Mouse (Mus musculus): Measurements from ENCODE around the gene Ubqln3. TPM values are rescaled to one million over a fixed set of nuclear protein-coding genes. Genes with fewer than 3 reads are reported as not detected.

Ubqln3 gene
- polyA plus RNA-seq, 1 experiment from 2014 or later = not detected

DNA sequence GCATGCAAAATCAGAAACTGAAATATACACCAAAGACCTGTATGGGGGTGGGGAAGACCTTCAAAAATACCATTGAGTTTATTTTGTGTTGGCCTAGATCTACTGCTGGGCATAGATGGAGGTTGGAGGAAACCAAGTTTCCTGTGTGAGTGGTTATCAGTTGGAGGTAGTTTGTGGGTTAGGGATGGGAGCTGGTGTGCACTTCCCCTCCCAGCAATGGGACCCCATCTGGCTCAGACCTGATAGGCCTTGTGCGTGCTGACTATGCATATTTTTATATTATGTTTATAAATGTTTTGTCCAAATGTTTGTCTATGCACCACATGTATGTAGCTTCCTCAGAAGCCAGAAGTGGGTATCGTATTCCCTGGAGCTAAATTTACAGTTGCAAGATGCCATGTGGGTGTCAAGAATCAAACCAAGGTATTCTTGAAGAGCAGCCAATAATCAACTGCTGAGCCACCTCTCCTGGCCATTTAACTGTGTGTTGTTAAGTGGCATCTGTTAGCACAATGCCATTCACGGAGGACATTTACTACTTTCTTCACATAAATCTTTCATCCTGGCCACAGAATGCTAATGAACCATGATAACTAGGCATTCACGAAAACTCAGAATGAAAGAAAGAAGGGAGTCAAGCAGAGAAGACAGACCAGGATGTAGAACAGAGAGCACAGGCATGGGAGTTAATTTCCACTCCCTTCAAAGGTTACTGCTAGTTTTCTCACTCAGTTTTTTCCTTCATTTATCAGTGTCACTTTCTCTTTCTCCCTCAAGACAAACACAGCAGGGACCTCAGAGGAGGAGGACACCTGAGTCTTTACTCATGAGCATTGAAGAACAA is 38.9 kb downstream of the Ubqln3 start:
- 78% methylated on average over 4 of the region's 4 CpGs for WGBS
- H3K4me2 ChIP-seq (replicated peaks) = no peak overlapping the region
- H3K9me3 ChIP-seq = no peaks in the 10 kb centered on the region
- no peak for ATAC-seq (ENCODE audit: low FRiP score, low read depth)
- H3K9ac ChIP-seq (replicated peaks) = no peak overlapping the region
- no peaks in the 10 kb centered on the region for H3K4me1 ChIP-seq
- no peak overlapping the region for H3K27ac ChIP-seq (replicated peaks)
- H3K36me3 ChIP-seq = no peaks in the 10 kb centered on the region
- no peak overlapping the region for H3K4me3 ChIP-seq
- no peaks in the 10 kb centered on the region for H3K27me3 ChIP-seq

Other genes starting within 250 kb of the Ubqln3 start
- not detected in 2 replicates for gene Olfr64, start 248.8 kb downstream of the Ubqln3 start, polyA plus RNA-seq (2016; fragmentation: Nextera tagmentation; extraction: Ambion mirVana)
- not detected in 2 replicates for gene Olfr65, start 239.8 kb downstream of the Ubqln3 start, polyA plus RNA-seq (2016; fragmentation: Nextera tagmentation; extraction: Ambion mirVana)
- not detected in 2 replicates for gene Olfr631, start 214.5 kb downstream of the Ubqln3 start, polyA plus RNA-seq (2016; fragmentation: Nextera tagmentation; extraction: Ambion mirVana)
- gene Olfr632, start 208.9 kb downstream of the Ubqln3 start, polyA plus RNA-seq (2016; fragmentation: Nextera tagmentation; extraction: Ambion mirVana) = not detected in 2 replicates
- gene Olfr633, start 198.8 kb downstream of the Ubqln3 start, polyA plus RNA-seq (2016; fragmentation: Nextera tagmentation; extraction: Ambion mirVana) = not detected in 2 replicates
- not detected in 2 replicates for gene Olfr635, start 172.1 kb downstream of the Ubqln3 start, polyA plus RNA-seq (2016; fragmentation: Nextera tagmentation; extraction: Ambion mirVana)
- gene Olfr638, start 144.5 kb downstream of the Ubqln3 start, polyA plus RNA-seq (2016; fragmentation: Nextera tagmentation; extraction: Ambion mirVana) = not detected in 2 replicates
- gene Olfr639, start 126.0 kb downstream of the Ubqln3 start, polyA plus RNA-seq (2016; fragmentation: Nextera tagmentation; extraction: Ambion mirVana) = 0.04 TPM in 1 of 2 replicates, not detected in the other
- gene Olfr640, start 117.7 kb downstream of the Ubqln3 start, polyA plus RNA-seq (2016; fragmentation: Nextera tagmentation; extraction: Ambion mirVana) = not detected in 2 replicates
- not detected in 2 replicates for gene Olfr641, start 107.8 kb downstream of the Ubqln3 start, polyA plus RNA-seq (2016; fragmentation: Nextera tagmentation; extraction: Ambion mirVana)
- not detected in 2 replicates for gene Olfr642, start 90.6 kb downstream of the Ubqln3 start, polyA plus RNA-seq (2016; fragmentation: Nextera tagmentation; extraction: Ambion mirVana)
- not detected in 2 replicates for gene 4930516K23Rik, start 81.8 kb downstream of the Ubqln3 start, polyA plus RNA-seq (2016; fragmentation: Nextera tagmentation; extraction: Ambion mirVana)
- not detected in 2 replicates for gene Olfr644, start 71.4 kb downstream of the Ubqln3 start, polyA plus RNA-seq (2016; fragmentation: Nextera tagmentation; extraction: Ambion mirVana)
- gene Olfr645, start 57.8 kb downstream of the Ubqln3 start, polyA plus RNA-seq (2016; fragmentation: Nextera tagmentation; extraction: Ambion mirVana) = not detected in 2 replicates
- not detected in 2 replicates for gene Olfr646, start 38.4 kb downstream of the Ubqln3 start, polyA plus RNA-seq (2016; fragmentation: Nextera tagmentation; extraction: Ambion mirVana)
- not detected in 2 replicates for gene Ubqln5, start 13.5 kb downstream of the Ubqln3 start, polyA plus RNA-seq (2016; fragmentation: Nextera tagmentation; extraction: Ambion mirVana)
- gene Olfr643, start 5.9 kb downstream of the Ubqln3 start, polyA plus RNA-seq (2016; fragmentation: Nextera tagmentation; extraction: Ambion mirVana) = not detected in 2 replicates
- not detected in 2 replicates for gene Ubqlnl, start 7.3 kb upstream of the Ubqln3 start, polyA plus RNA-seq (2016; fragmentation: Nextera tagmentation; extraction: Ambion mirVana)
- gene Olfm5, start 21.6 kb upstream of the Ubqln3 start, polyA plus RNA-seq (2016; fragmentation: Nextera tagmentation; extraction: Ambion mirVana) = not detected in 2 replicates
- gene Olfr648, start 40.1 kb upstream of the Ubqln3 start, polyA plus RNA-seq (2016; fragmentation: Nextera tagmentation; extraction: Ambion mirVana) = 0.45 and 0.47 TPM in 2 replicates
- not detected in 2 replicates for gene Olfr649, start 52.7 kb upstream of the Ubqln3 start, polyA plus RNA-seq (2016; fragmentation: Nextera tagmentation; extraction: Ambion mirVana)
- 0.72 and 1.3 TPM in 2 replicates for gene Trim6, start 75.5 kb upstream of the Ubqln3 start, polyA plus RNA-seq (2016; fragmentation: Nextera tagmentation; extraction: Ambion mirVana)
- 0.83 and 1.2 TPM in 2 replicates for gene Trim34a, start 101.2 kb upstream of the Ubqln3 start, polyA plus RNA-seq (2016; fragmentation: Nextera tagmentation; extraction: Ambion mirVana)
- 0.10 and 0.16 TPM in 2 replicates for gene Trim5, start 144.8 kb upstream of the Ubqln3 start, polyA plus RNA-seq (2016; fragmentation: Nextera tagmentation; extraction: Ambion mirVana)
- gene Trim12a, start 172.2 kb upstream of the Ubqln3 start, polyA plus RNA-seq (2016; fragmentation: Nextera tagmentation; extraction: Ambion mirVana) = 2.7 and 2.8 TPM in 2 replicates
- gene Trim34b, start 186.2 kb upstream of the Ubqln3 start, polyA plus RNA-seq (2016; fragmentation: Nextera tagmentation; extraction: Ambion mirVana) = not detected in 2 replicates
- 0.94 and 1.1 TPM in 2 replicates for gene Trim12c, start 210.1 kb upstream of the Ubqln3 start, polyA plus RNA-seq (2016; fragmentation: Nextera tagmentation; extraction: Ambion mirVana)
- not detected in 2 replicates for gene Trim30b, start 226.6 kb upstream of the Ubqln3 start, polyA plus RNA-seq (2016; fragmentation: Nextera tagmentation; extraction: Ambion mirVana)

Data from midbrain, embryonic 12.5 days (tissue).